Mouse (Mus musculus): ENCODE measurements around the gene Vmn1r159. TPM values are rescaled to one million over a fixed set of nuclear protein-coding genes. Genes with fewer than 3 reads are reported as not detected.

Gene Vmn1r159
- not detected for polyA plus RNA-seq (2015; fragmentation: Illumina TruSeq; extraction: RNeasy Lipid Tissue Mini Kit (QIAGEN cat#74804); ENCODE audit: insufficient read depth, low replicate concordance)

GRCm38 (mm10) chr7:22843505-22843904 is at the start of gene Vmn1r159:
Vmn1r159 (minus strand) TSS chr7:22843605.

GRCm38 (mm10) chr7:22870924-22871323 is 27.5 kb upstream of the Vmn1r159 start, which contains the start of gene Vmn1r160:
Vmn1r160 (plus strand) TSS chr7:22871224.

Other genes with a start within 250 kb of the Vmn1r159 start
- gene Vmn1r155, start 185.6 kb downstream of the Vmn1r159 start, polyA plus RNA-seq (2015; fragmentation: Illumina TruSeq; extraction: RNeasy Lipid Tissue Mini Kit (QIAGEN cat#74804); ENCODE audit: insufficient read depth, low replicate concordance) = not detected
- not detected for gene Gm8693, start 151.3 kb downstream of the Vmn1r159 start, polyA plus RNA-seq (2015; fragmentation: Illumina TruSeq; extraction: RNeasy Lipid Tissue Mini Kit (QIAGEN cat#74804); ENCODE audit: insufficient read depth, low replicate concordance)
- gene Gm4567, start 123.9 kb downstream of the Vmn1r159 start, polyA plus RNA-seq (2015; fragmentation: Illumina TruSeq; extraction: RNeasy Lipid Tissue Mini Kit (QIAGEN cat#74804); ENCODE audit: insufficient read depth, low replicate concordance) = not detected
- not detected for gene Vmn1r157, start 81.9 kb downstream of the Vmn1r159 start, polyA plus RNA-seq (2015; fragmentation: Illumina TruSeq; extraction: RNeasy Lipid Tissue Mini Kit (QIAGEN cat#74804); ENCODE audit: insufficient read depth, low replicate concordance)
- gene Vmn1r158, start 52.8 kb downstream of the Vmn1r159 start, polyA plus RNA-seq (2015; fragmentation: Illumina TruSeq; extraction: RNeasy Lipid Tissue Mini Kit (QIAGEN cat#74804); ENCODE audit: insufficient read depth, low replicate concordance) = not detected
- not detected for gene Vmn1r160, start 27.6 kb upstream of the Vmn1r159 start, polyA plus RNA-seq (2015; fragmentation: Illumina TruSeq; extraction: RNeasy Lipid Tissue Mini Kit (QIAGEN cat#74804); ENCODE audit: insufficient read depth, low replicate concordance)
- gene Gm4214, start 141.1 kb upstream of the Vmn1r159 start, polyA plus RNA-seq (2015; fragmentation: Illumina TruSeq; extraction: RNeasy Lipid Tissue Mini Kit (QIAGEN cat#74804); ENCODE audit: insufficient read depth, low replicate concordance) = not detected
- gene Gm4216, start 176.3 kb upstream of the Vmn1r159 start, polyA plus RNA-seq (2015; fragmentation: Illumina TruSeq; extraction: RNeasy Lipid Tissue Mini Kit (QIAGEN cat#74804); ENCODE audit: insufficient read depth, low replicate concordance) = not detected
- gene Vmn1r163, start 211.9 kb upstream of the Vmn1r159 start, polyA plus RNA-seq (2015; fragmentation: Illumina TruSeq; extraction: RNeasy Lipid Tissue Mini Kit (QIAGEN cat#74804); ENCODE audit: insufficient read depth, low replicate concordance) = not detected
- gene Gm8720, start 223.9 kb upstream of the Vmn1r159 start, polyA plus RNA-seq (2015; fragmentation: Illumina TruSeq; extraction: RNeasy Lipid Tissue Mini Kit (QIAGEN cat#74804); ENCODE audit: insufficient read depth, low replicate concordance) = not detected

Data from spleen, adult 10 weeks (tissue).